Mouse (Mus musculus) midbrain, embryonic 14.5 days (tissue): ENCODE data around the gene Nos2. TPM values are rescaled to one million over a fixed set of nuclear protein-coding genes. Genes with fewer than 3 reads are reported as not detected.
A peak's percentile ranks its signal among the peaks of the same experiment; 100 is the strongest.
"Not testable (repeated sequence)": the region's sequence is repeated elsewhere in the genome, so short reads cannot be mapped to it uniquely, and the experiment has no call there.

Experiments
- ATAC-seq: fragments of 200-750 bp; cut with Nextera tagmentation; 2 replicates; pipeline ENCODE4 v1.8.0; 2017; ENCODE audit warnings: moderate number of reproducible peaks, moderate library complexity; ENCODE audit not compliant: low FRiP score, low TSS enrichment
- DNase-seq: peaks from one replicate; pipeline ENCODE4 v3.0.0-alpha.2; 2015
- H3K27ac ChIP-seq: fragments of 300-500 bp; sonication (generic); replicated peaks from 2 replicates; pipeline ENCODE4 v1.5.1; 2014; ENCODE audit warnings: mild to moderate bottlenecking, low read depth, low read length, moderate library complexity
- H3K27me3 ChIP-seq: fragments of 300-500 bp; sonication (generic); 2 replicates; pipeline ENCODE4 v1.6.1; 2014; ENCODE audit warnings: low read length, control low read depth, mixed read lengths; ENCODE audit not compliant: control insufficient read depth, insufficient read depth
- H3K36me3 ChIP-seq: fragments of 300-500 bp; sonication (generic); 2 replicates; pipeline ENCODE4 v1.6.1; 2014; ENCODE audit warnings: low read length, control low read depth; ENCODE audit not compliant: control insufficient read depth, insufficient read depth
- H3K4me1 ChIP-seq: fragments of 300-500 bp; sonication (generic); 2 replicates; pipeline ENCODE4 v1.6.1; 2014; ENCODE audit warnings: mild to moderate bottlenecking, antibody characterized with exemption, low read length, control low read depth; ENCODE audit not compliant: control insufficient read depth, insufficient read depth
- H3K4me2 ChIP-seq: fragments of 300-500 bp; sonication (generic); 2 replicates; pipeline ENCODE4 v1.6.1; 2014; ENCODE audit warnings: mild to moderate bottlenecking, low read length, moderate library complexity
- H3K4me3 ChIP-seq: fragments of 300-500 bp; sonication (generic); replicated peaks from 2 replicates; pipeline ENCODE4 v1.5.1; 2014; ENCODE audit warnings: low read depth, low read length
- H3K9ac ChIP-seq: fragments of 300-500 bp; sonication (generic); replicated peaks from 2 replicates; pipeline ENCODE4 v1.6.1; 2014; ENCODE audit warnings: mild to moderate bottlenecking, low read length, moderate library complexity
- H3K9me3 ChIP-seq: fragments of 300-500 bp; sonication (generic); 2 replicates; pipeline ENCODE4 v1.6.1; 2016; ENCODE audit warnings: low read length, control low read depth, mixed read lengths; ENCODE audit not compliant: control insufficient read depth
- WGBS: fragments of 180-500 bp; shearing (Covaris S2); extraction: QIAGEN DNeasy Blood & Tissue Kit; methylation state at CpG from one replicate; pipeline ENCODE4 v1.1.7; 2014; 5-methylcytosine and 5-hydroxymethylcytosine counted together
- polyA plus RNA-seq: library from polyadenylated mRNA; unstranded; fragments of >200 nt; fragmentation: Nextera tagmentation; extraction: Ambion mirVana; gene quantifications from 2 replicates; pipeline ENCODE4 v1.2.1, GENCODE M21; 2014

Gene Nos2
- polyA plus RNA-seq, 1 experiment from 2014 or later, result 1.3 TPM

DNA sequence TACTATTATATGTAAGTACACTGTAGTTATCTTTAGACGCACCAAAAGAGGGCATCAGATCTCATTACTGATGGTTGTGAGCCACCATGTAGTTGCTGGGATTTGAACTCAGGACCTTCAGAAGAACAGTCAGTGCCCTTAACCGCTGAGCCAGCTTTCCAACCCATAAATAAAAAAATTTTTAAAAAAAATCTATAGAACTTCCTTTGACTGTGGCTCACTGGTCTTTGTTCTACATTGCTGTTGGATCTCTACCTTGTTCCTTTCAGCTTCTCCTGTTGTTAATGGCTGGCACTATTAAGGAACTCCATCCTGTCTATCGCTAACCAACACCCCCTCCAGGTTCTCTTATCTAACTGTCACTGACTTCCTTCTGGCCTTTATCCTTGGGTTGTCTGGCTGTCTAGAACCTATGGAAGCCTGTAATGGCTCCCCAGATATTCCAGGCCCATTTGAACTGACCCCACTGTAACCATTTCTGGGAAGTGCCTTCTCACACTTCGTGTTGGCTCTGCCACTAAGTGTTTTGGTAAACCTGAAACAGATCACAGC lies 59.6 kb downstream of the Nos2 start:
- Histone ChIP-seq H3K4me3 (no peak overlapping the region), H3K4me1 (no peaks in the 10 kb centered on the region), H3K27ac (no peak overlapping the region), H3K9me3 (no peaks in the 10 kb centered on the region), H3K27me3 (no peaks in the 10 kb centered on the region), H3K9ac (no peak overlapping the region), H3K4me2 (no peak overlapping the region), H3K36me3 (no peaks in the 10 kb centered on the region)
- ATAC-seq (no peak), DNase-seq (no peak)
- WGBS, result 86% methylated on average over 4 of the region's 4 CpGs

GRCm38 (mm10) chr11:78982042-78982441 lies 61.5 kb downstream of the Nos2 start:
- Histone ChIP-seq H3K27ac (no peak overlapping the region), H3K4me3 (no peak overlapping the region), H3K36me3 (no peaks in the 10 kb centered on the region), H3K4me1 (no peaks in the 10 kb centered on the region), H3K9ac (no peak overlapping the region), H3K27me3 (no peaks in the 10 kb centered on the region), H3K9me3 (no peaks in the 10 kb centered on the region), H3K4me2 (no peak overlapping the region)
- ATAC-seq (no peak), DNase-seq (no peak)
- WGBS, result 88% methylated on average over 2 of the region's 2 CpGs

- no peak overlapping the region for H3K9ac ChIP-seq
- H3K36me3 ChIP-seq, result no peaks in the 10 kb centered on the region
- H3K4me1 ChIP-seq, result no peaks in the 10 kb centered on the region
- H3K27ac ChIP-seq, result no peak overlapping the region
- no peaks in the 10 kb centered on the region for H3K27me3 ChIP-seq
- 91% methylated on average over 12 of the region's 12 CpGs for WGBS
- no peak overlapping the region for H3K4me3 ChIP-seq
- H3K4me2 ChIP-seq, result no peak overlapping the region
- no peaks in the 10 kb centered on the region for H3K9me3 ChIP-seq
- ATAC-seq (no peak), DNase-seq (no peak)
These were observed 62.1 kb downstream of the Nos2 start for GRCm38 (mm10) chr11:78982513-78983291.

- DNase-seq (no peak), ATAC-seq (no peak)
- WGBS, result 79% methylated on average over 7 of the region's 7 CpGs
- H3K4me2 ChIP-seq, result no peak overlapping the region
- no peak overlapping the region for H3K9ac ChIP-seq
- no peaks in the 10 kb centered on the region for H3K9me3 ChIP-seq
- H3K4me1 ChIP-seq, result no peaks in the 10 kb centered on the region
- H3K4me3 ChIP-seq, result no peak overlapping the region
- H3K36me3 ChIP-seq, result no peaks in the 10 kb centered on the region
- H3K27ac ChIP-seq, result no peak overlapping the region
- H3K27me3 ChIP-seq, result no peaks in the 10 kb centered on the region
These were observed 63.0 kb downstream of the Nos2 start for GRCm38 (mm10) chr11:78983539-78983938.

GRCm38 (mm10) chr11:78984483-78985177 lies 64.0 kb downstream of the Nos2 start, which contains the start of gene Lgals9:
TSS of gene Lgals9 (minus strand) at chr11:78984946.
- ATAC-seq (no peak), DNase-seq (peak; percentile 5)
- 86% methylated on average over 10 of the region's 10 CpGs for WGBS
- no peaks in the 10 kb centered on the region for H3K9me3 ChIP-seq
- H3K4me3 ChIP-seq, result no peak within 1 kb of the TSS
- H3K27ac ChIP-seq, result no peak within 1 kb of the TSS
- H3K4me1 ChIP-seq, result no peaks in the 10 kb centered on the region
- no peaks in the 10 kb centered on the region for H3K27me3 ChIP-seq
- no peak within 1 kb of the TSS for H3K9ac ChIP-seq
- H3K36me3 ChIP-seq, result no peaks in the 10 kb centered on the region
- no peak within 1 kb of the TSS for H3K4me2 ChIP-seq

DNA sequence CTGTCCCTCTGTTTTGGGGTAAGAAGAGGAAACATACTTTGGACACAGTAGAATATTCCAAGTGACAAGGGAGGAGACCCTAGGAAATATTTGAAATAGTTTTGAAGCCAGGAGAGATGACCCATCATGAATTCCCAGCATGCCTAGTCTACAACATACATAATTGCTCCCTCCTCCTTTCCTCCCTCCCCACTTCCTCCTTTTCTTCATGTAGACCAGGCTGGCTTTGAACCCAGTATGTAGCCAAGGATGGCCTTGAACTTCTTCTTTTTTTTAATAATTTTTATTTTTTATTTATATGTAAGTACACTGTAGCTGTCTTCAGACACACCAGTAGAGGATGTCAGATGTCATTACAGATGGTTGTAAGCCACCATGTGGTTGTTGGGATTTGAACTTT lies 64.9 kb downstream of the Nos2 start:
- DNase-seq (no peak), ATAC-seq (no peak)
- Histone ChIP-seq H3K4me3 (no peak overlapping the region), H3K4me1 (no peaks in the 10 kb centered on the region), H3K36me3 (no peaks in the 10 kb centered on the region), H3K27me3 (no peaks in the 10 kb centered on the region), H3K4me2 (no peak overlapping the region), H3K9me3 (peaks cover 5% of the 10 kb centered on the region; the same call in 1 of the 2 replicates), H3K27ac (no peak overlapping the region), H3K9ac (no peak overlapping the region)

DNA sequence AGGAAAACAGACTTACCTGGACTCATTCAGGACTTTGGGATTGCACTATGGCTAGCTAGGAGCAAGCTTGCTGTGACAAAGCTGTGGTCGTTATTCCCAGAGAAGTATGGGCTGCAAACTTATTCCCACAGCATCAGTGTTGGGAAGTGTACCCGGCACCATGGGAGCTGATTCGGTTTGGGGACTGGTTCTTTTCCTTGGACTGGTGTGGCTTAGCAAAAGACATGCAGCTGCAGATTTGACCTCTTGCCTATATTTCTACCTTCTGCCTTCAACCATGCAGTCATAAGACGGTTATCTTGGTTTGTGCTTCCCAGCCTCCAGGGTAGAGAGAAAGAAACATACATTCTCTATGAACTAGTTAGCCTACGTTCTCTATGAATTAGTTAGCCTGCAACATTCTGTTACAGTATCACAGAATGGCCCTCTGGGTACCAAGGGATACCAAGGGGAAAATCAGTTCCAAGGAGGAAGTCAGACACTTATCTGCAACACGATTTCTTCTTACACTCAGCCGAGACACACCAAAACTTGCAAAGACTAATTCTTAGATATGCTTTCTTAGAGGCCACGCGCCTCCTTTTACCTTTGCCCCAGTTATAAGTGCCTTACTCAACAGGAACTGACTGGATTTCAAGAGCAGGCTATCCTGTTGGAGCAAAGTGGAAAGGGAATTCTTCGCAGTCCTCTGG lies 65.9 kb downstream of the Nos2 start:
- no peaks in the 10 kb centered on the region for H3K4me1 ChIP-seq
- DNase-seq (no peak), ATAC-seq (no peak)
- H3K9me3 ChIP-seq, result peaks cover 5% of the 10 kb centered on the region; the same call in 1 of the 2 replicates
- no peaks in the 10 kb centered on the region for H3K27me3 ChIP-seq
- no peak overlapping the region for H3K27ac ChIP-seq
- H3K36me3 ChIP-seq, result no peaks in the 10 kb centered on the region
- no peak overlapping the region for H3K4me3 ChIP-seq
- H3K4me2 ChIP-seq, result no peak overlapping the region
- WGBS, result 91% methylated on average over 10 of the region's 10 CpGs
- H3K9ac ChIP-seq, result no peak overlapping the region

GRCm38 (mm10) chr11:78989206-78989605 lies 68.6 kb downstream of the Nos2 start:
- H3K4me1 ChIP-seq, H3K9me3 ChIP-seq, H3K27ac ChIP-seq, H3K4me2 ChIP-seq, H3K36me3 ChIP-seq, DNase-seq, H3K9ac ChIP-seq, H3K4me3 ChIP-seq, H3K27me3 ChIP-seq, ATAC-seq: not testable (repeated sequence)
- WGBS, result 93% methylated on average over 11 of the region's 11 CpGs
